Mouse (Mus musculus) central nervous system, embryonic 14 days (tissue): Measurements from ENCODE around the gene Tspan31. TPM values are rescaled to one million over a fixed set of nuclear protein-coding genes. Genes with fewer than 3 reads are reported as not detected.

Source experiments
- polyA plus RNA-seq: library from polyadenylated mRNA; depleted of rRNA; stranded (reverse); fragments of >200 nt; gene quantifications from 2 replicates; pipeline ENCODE4 v1.2.3, GENCODE M21; 2012; rRNA removed

Gene Tspan31
- 91.2 and 94.6 TPM in 2 replicates for polyA plus RNA-seq

GRCm38 (mm10) chr10:127070190-127071121, at the start of gene Tspan31:
Gene Tspan31, minus strand, starts transcription at chr10:127070264.

GRCm38 (mm10) chr10:127075080-127075479, 5.0 kb upstream of the Tspan31 start, which contains the start of gene Agap2:
Gene Agap2, plus strand, starts transcription at chr10:127075284.

GRCm38 (mm10) chr10:127063239-127063872, 6.7 kb downstream of the Tspan31 start, which contains the start of gene Cdk4:
Gene Cdk4, plus strand, starts transcription at chr10:127063534.

GRCm38 (mm10) chr10:127059968-127060916, 9.8 kb downstream of the Tspan31 start, which contains the start of gene March9:
Gene March9, minus strand, starts transcription at chr10:127060184.

GRCm38 (mm10) chr10:127047954-127048353, 22.1 kb downstream of the Tspan31 start, which contains the start of gene Cyp27b1:
Gene Cyp27b1, plus strand, starts transcription at chr10:127048250.

GRCm38 (mm10) chr10:127041274-127041766, 28.7 kb downstream of the Tspan31 start, which contains the start of the genes Mettl1 and Eef1akmt3:
Gene Mettl1, plus strand, starts transcription at chr10:127041414.
Gene Eef1akmt3, minus strand, starts transcription at chr10:127041513.

GRCm38 (mm10) chr10:127030336-127031296, 39.4 kb downstream of the Tspan31 start, which contains the start of gene Tsfm:
Gene Tsfm, minus strand, starts transcription at chr10:127030840.

Other genes starting within 250 kb of the Tspan31 start
- 8.7 and 10.2 TPM in 2 replicates for gene Atp23, start 168.9 kb downstream of the Tspan31 start, polyA plus RNA-seq
- gene Ctdsp2, start 91.5 kb downstream of the Tspan31 start, polyA plus RNA-seq = 82.1 and 96.5 TPM in 2 replicates
- 0.82 and 3.4 TPM in 2 replicates for gene Avil, start 69.6 kb downstream of the Tspan31 start, polyA plus RNA-seq
- gene Tsfm, start 39.4 kb downstream of the Tspan31 start, polyA plus RNA-seq = 42.7 and 47.9 TPM in 2 replicates
- gene Mettl1, start 28.9 kb downstream of the Tspan31 start, polyA plus RNA-seq = 19.7 and 24.9 TPM in 2 replicates
- 0.32 and 0.84 TPM in 2 replicates for gene Eef1akmt3, start 28.8 kb downstream of the Tspan31 start, polyA plus RNA-seq
- 0.63 and 0.72 TPM in 2 replicates for gene Cyp27b1, start 22.0 kb downstream of the Tspan31 start, polyA plus RNA-seq
- 36.2 and 37.4 TPM in 2 replicates for gene March9, start 10.1 kb downstream of the Tspan31 start, polyA plus RNA-seq
- 1,086 and 1,352 TPM in 2 replicates for gene Cdk4, start 6.7 kb downstream of the Tspan31 start, polyA plus RNA-seq
- 89.1 and 97.8 TPM in 2 replicates for gene Agap2, start 5.0 kb upstream of the Tspan31 start, polyA plus RNA-seq
- 94.0 and 95.8 TPM in 2 replicates for gene Os9, start 50.9 kb upstream of the Tspan31 start, polyA plus RNA-seq
- gene B4galnt1, start 95.0 kb upstream of the Tspan31 start, polyA plus RNA-seq = 41.1 and 50.7 TPM in 2 replicates
- gene Slc26a10, start 110.4 kb upstream of the Tspan31 start, polyA plus RNA-seq = 2.4 and 2.8 TPM in 2 replicates
- 106 and 125 TPM in 2 replicates for gene Arhgef25, start 119.8 kb upstream of the Tspan31 start, polyA plus RNA-seq
- gene Dtx3, start 125.5 kb upstream of the Tspan31 start, polyA plus RNA-seq = 465 and 469 TPM in 2 replicates
- gene Pip4k2c, start 141.3 kb upstream of the Tspan31 start, polyA plus RNA-seq = 23.0 and 24.3 TPM in 2 replicates
- 115 and 116 TPM in 2 replicates for gene Kif5a, start 193.1 kb upstream of the Tspan31 start, polyA plus RNA-seq
- 328 and 341 TPM in 2 replicates for gene Dctn2, start 196.1 kb upstream of the Tspan31 start, polyA plus RNA-seq
- 49.6 and 66.7 TPM in 2 replicates for gene Mbd6, start 218.8 kb upstream of the Tspan31 start, polyA plus RNA-seq
- 89.7 and 94.2 TPM in 2 replicates for gene Mars, start 241.5 kb upstream of the Tspan31 start, polyA plus RNA-seq